Mouse (Mus musculus) NIH3T3 (cell line): ENCODE measurements around the gene Brms1.

Experiments used
- DNase-seq: peaks from one replicate; pipeline ENCODE4 v3.0.0-alpha.2; 2012; ENCODE audit warnings: low read depth

Brms1 gene

GRCm38 (mm10) chr19:5038709-5039156 is 2.4 kb upstream of the Brms1 start, which contains the start of the genes B4gat1 and AC124502.3:
TSS of gene B4gat1 (plus strand) at chr19:5038826.
TSS of gene AC124502.3 (plus strand) at chr19:5038891.
- DNase-seq = peak; percentile 98

- no peak for DNase-seq
These were observed 1.6 kb upstream of the Brms1 start for GRCm38 (mm10) chr19:5039301-5040114.

- no peak for DNase-seq
These were observed 434 bp downstream of the Brms1 start for GRCm38 (mm10) chr19:5041588-5041987.

- peak; percentile 80 for DNase-seq
These were observed 4.4 kb downstream of the Brms1 start for GRCm38 (mm10) chr19:5045531-5045930.

- no peak for DNase-seq
These were observed 7.2 kb downstream of the Brms1 start for GRCm38 (mm10) chr19:5048138-5049056.

GRCm38 (mm10) chr19:5049325-5049724 is 8.2 kb downstream of the Brms1 start:
- no peak for DNase-seq

DNA sequence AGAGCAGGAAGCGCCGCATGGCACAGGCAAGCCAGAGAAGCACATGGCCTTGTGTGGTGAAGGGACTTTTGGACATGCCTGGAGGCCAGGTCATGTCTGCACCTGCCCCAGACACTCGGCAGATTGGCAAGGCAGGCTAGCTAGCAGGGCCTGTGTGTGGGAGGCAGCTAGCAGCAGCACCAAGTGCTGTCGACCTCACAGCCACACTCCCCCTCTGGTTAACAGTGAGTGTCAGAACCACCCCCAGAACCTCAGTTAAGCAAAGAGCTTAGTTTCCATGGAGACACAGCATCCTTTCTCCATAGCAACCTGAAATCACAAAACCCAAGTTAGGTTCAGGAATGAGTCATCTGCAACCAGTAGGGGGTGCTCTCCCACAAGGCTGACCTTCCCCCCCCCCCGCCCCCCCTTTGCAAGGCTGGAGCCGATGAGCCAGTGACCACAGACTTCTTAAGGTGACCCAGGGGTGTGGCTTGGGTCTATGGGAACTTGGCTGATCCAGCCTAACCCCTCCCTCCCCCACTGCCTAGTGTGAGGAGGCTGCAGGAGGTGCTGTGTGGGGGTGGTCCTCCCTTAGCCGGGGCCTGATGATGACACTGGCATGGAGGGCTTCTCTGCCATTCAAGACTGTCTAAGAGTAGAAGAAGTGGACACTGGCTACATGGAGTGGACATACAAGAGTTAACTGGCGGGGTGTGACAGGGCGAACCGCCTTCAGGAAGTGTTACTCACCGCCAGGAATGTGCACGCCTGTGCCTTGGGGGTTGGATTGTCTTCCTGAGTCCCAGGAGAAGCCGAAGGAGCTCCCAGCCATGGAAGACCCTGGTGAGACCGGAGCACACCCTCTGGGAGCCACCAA is 9.1 kb downstream of the Brms1 start, which contains the start of gene Rin1:
Gene Rin1, plus strand, starts transcription at position 435 of the 859 bp plus-strand sequence.
- peak; percentile 93 for DNase-seq

- DNase-seq = peak; percentile 68
These were observed 9.9 kb downstream of the Brms1 start for GRCm38 (mm10) chr19:5051031-5051430.

DNA sequence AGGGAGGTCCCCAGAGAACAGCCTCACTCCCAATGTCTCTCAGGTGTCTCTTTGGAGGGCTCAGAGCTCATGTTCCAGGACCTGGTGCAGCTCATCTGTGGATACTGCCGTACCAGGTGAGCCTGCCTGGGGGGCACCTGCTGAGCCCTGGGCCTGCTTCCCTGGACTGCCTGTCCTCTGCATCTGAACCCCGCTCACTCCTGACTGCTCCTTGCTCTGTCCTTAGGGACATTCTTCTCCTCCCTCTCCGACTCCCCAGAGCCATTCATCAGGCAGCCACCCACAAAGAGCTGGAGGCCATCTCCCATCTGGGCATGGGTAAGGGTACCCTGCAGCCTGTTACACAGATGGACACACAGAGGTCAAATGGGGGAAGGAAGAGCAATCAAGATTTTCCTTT is 10.4 kb downstream of the Brms1 start:
- DNase-seq = no peak

GRCm38 (mm10) chr19:5052166-5052822 is 11.1 kb downstream of the Brms1 start:
- no peak for DNase-seq

DNA sequence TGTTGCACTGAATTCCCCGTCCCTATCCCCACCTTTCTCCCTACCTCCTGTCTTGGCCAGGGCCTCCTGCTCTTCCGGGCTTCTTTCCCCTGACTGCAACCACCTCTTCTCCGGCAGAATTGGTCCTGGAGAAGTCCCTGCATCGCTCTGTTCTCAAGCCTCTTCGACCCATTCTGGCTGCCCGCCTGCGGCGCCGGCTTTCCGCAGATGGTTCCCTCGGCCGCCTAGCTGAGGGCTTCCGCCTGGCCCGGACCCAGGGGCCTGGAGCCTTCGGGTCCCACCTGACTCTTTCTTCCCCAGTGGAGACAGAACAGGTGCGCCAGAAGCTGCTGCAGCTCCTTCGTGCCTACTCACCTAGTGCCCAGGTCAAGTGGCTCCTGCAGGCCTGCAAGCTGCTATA is 11.7 kb downstream of the Brms1 start:
- DNase-seq = no peak

- DNase-seq = peak; percentile 91
These were observed 12.8 kb downstream of the Brms1 start for GRCm38 (mm10) chr19:5053909-5054308.

- DNase-seq = peak; percentile 83
These were observed 15.1 kb downstream of the Brms1 start for GRCm38 (mm10) chr19:5056251-5056650.

DNA sequence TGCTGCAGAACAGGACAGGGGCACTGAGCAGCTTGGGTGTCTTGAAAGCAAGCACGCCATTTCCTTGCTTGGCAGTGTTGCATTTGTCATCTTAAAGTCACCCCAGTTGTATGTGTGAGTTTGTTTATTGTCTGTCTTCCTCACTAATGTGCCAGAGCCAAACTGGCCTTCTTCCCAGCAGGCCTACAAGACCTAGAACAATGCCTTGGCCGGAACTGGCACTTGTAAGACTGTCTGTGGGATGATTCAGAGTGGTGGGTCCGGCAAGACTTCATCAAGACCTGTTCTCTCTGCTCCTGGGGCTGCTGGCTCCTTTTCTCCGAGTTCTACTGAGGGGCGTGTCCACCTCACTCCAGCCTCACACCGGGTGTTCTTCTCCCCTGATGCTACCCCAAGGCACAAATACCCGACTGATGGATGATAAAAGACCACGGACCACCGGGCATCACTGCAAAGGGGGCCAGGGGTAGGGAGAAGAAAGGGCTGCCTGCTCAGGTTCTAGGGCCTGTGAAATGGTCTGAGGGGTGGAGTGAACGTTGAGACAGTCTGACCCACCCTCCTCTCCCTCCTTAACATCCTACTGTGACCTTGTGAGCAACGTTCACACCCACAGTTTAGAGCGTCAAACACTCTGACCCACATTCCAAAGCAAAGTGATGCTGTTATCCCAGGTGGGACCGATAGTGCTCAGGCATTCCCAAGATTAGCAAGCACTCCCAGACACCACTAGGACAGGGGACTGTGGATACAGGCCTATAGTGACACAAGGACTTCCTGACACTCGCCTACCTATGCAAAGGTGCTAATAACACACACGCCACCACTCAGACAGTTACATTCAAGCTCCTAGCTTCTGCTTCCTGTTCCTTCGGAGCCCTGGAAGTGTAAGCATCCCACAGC is 17.0 kb downstream of the Brms1 start:
- peak; percentile 76 for DNase-seq

DNA sequence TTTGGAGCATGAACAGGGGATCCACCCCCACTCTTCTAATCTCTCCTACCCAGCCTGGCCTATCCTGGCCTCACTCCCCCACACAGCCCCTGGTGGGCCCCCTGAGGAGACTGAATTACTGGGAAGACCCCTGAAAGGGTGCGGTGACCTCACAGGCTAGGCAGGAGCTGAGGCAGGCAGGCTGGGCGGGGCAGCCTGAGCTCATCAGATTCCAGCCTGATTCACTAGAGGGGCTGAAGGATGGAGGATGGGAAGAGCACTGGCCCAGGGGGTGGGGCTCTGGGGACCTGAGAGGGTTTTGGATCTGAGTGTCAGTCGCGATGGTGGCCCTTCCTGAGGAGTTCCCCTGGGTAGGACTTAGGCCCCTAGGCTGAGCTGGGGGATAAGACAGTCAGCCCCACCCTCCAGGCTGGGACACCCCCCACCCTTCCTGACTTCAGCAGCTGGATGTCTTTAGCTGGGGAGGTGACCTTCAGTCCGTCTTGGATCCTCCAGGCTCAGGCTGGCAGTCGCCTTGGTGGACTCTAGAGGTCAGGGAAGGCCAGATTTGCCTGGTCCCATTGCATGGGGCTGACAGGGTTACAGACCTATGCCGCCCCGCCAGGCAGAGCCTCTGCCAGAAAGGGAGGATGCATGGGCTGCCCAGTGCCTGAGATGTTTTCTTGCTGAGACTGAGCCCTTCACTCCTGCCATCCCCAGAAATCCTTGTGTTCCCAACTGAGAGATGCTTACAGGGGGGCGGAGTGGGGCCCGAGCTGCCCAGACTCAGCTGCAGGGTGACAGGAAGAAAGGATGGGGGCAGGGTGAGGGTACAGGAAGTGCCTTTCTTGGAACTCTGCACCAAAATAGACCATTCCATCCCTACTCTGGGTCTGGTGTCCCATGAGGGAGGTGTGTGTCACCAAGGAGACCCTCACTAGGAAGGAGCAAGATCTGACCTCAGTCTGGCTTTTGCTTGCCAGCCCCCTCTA is 17.9 kb downstream of the Brms1 start:
- DNase-seq = peak; percentile 76

DNA sequence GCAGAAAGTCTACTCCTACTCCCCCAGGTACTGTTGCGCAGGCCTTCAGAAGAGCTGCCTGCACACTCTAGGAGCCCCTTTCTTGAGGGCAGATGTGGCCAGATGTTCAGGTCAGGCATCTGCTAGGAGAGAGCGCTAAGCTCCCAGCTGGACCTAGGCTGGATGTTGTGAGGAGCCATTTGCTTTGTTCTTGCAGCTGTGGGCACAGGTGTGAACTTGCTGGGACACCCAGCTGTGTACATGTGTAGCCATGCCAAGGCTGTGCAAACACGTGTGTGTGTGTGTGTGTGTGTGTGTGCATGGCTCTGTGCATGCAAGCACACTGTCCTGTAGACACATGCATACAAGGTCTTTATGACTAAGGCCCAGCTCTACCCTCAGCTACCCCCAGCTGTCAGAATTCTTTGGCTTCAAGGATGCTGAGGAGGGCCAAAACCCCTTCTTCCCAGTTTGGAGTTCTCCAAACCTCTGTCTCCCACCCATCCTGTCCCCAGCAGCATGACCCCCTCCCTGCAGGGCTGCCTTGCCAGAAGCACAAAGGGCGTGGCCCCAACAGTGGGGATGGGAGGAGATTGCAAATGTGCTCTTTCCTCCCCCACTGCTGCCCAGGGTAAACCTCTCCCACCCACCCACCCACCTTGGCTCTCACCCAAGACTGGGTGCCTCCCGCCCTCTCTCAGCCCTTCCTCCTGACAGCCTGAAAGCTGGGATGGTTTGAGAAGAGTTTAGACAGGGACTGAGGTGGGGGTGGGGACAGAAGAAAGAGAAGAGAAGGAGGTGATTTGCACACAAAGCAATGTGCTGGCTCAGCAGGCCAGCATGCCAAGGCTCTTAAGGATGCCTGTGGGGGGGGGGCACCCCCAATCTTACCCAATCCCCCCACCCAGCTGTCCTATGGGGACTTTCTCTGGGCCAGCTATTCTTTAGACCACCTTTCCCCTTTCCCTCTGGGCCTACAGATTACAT is 19.5 kb downstream of the Brms1 start:
- peak; percentile 83 for DNase-seq

DNA sequence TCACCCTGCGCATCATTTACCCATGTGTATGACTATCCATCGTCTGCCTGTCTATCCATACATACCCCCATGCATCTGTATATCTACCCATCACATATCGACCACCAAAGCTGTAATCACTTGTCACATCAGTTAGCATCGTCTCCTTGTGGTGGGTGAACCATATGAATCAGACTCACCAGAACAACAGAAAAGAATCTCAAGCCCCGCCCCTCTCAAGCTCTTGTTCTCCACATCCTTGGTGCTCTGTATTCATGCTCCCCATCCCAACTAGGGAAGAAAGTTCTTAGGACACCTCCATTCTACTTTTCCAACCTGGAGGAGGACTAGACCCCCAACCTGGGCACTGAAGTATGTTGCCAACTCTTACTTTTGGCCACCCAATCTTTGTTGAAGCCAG is 20.9 kb downstream of the Brms1 start:
- DNase-seq = peak; percentile 69

- peak; percentile 89 for DNase-seq
These were observed 21.3 kb downstream of the Brms1 start for GRCm38 (mm10) chr19:5062446-5062845.
